In genomic region chr17:44530000-44530399, GRCm38 (mm10) we compare ENCODE assay signal across 10 mouse cellular contexts.
DNase-seq lines count a peak whose midpoint lies in the region; ATAC-seq and TF ChIP-seq lines count a peak whose summit lies in the region.
"Had no signal": no experiment of that assay in that cellular context is flagged by ENCODE, and none has a peak within 500 bp of the region (broad histone marks: within the 10 kb centered on the region; RNA-seq: fewer than 3 reads in every experiment).

No protein-coding gene starts in this region.

- peak; percentile 32; the same call in 1 of the 2 replicates for TF ChIP-seq CTCF in hindbrain, postnatal 0 days (IDR thresholded peaks at IDR 0.05; ENCODE audit: low read depth)

- no peaks in the 10 kb centered on the region for H3K36me3 ChIP-seq in hindbrain, postnatal 0 days (ENCODE audit: insufficient read depth, low read length)
- no peaks in the 10 kb centered on the region for H3K36me3 ChIP-seq in hindbrain, embryonic 11.5 days (ENCODE audit: control insufficient read depth, insufficient read depth, low read length)
- no peaks in the 10 kb centered on the region for H3K36me3 ChIP-seq in forebrain, embryonic 12.5 days (replicated peaks)
- H3K36me3 ChIP-seq: heart, embryonic 13.5 days had no signal

- H3K4me2 ChIP-seq in hindbrain, postnatal 0 days (ENCODE audit: low read depth, low read length), result no peak overlapping the region
- H3K4me2 ChIP-seq in hindbrain, embryonic 11.5 days (replicated peaks; ENCODE audit: low read depth, low read length), result no peak overlapping the region
- H3K4me2 ChIP-seq in forebrain, embryonic 12.5 days, result no peak overlapping the region
- H3K4me2 ChIP-seq: heart, embryonic 13.5 days had no signal

- ATAC-seq in hindbrain, postnatal 0 days, result no peak
- ATAC-seq in hindbrain, embryonic 11.5 days (ENCODE audit: low FRiP score), result no peak
- no peak for ATAC-seq in forebrain, embryonic 12.5 days (ENCODE audit: low FRiP score)
- no peak for ATAC-seq in monocyte, adult 5-6 weeks (replicated peaks; ENCODE audit: insufficient number of reproducible peaks, low FRiP score, low TSS enrichment, poor library complexity, severe bottlenecking)

- no peaks in the 10 kb centered on the region for H3K4me1 ChIP-seq in hindbrain, postnatal 0 days (ENCODE audit: insufficient read depth, low read length)
- no peaks in the 10 kb centered on the region for H3K4me1 ChIP-seq in hindbrain, embryonic 11.5 days (replicated peaks; ENCODE audit: control insufficient read depth, insufficient read depth, low read length)
- H3K4me1 ChIP-seq in forebrain, embryonic 12.5 days, result no peaks in the 10 kb centered on the region
- H3K4me1 ChIP-seq: megakaryocyte, embryonic 14.5 days had no signal

- H3K27ac ChIP-seq in hindbrain, postnatal 0 days, result no peak overlapping the region
- H3K27ac ChIP-seq in hindbrain, embryonic 11.5 days (ENCODE audit: low read depth, low read length), result no peak overlapping the region
- H3K27ac ChIP-seq in forebrain, embryonic 12.5 days, result no peak overlapping the region
- H3K27ac ChIP-seq: heart, embryonic 13.5 days had no signal

- no peaks in the 10 kb centered on the region for H3K27me3 ChIP-seq in hindbrain, postnatal 0 days (ENCODE audit: insufficient read depth, low read length)
- no peaks in the 10 kb centered on the region for H3K27me3 ChIP-seq in hindbrain, embryonic 11.5 days (ENCODE audit: control insufficient read depth, insufficient read depth, low read length)
- no peaks in the 10 kb centered on the region for H3K27me3 ChIP-seq in forebrain, embryonic 12.5 days
- H3K27me3 ChIP-seq: heart, embryonic 13.5 days had no signal

- no peaks in the 10 kb centered on the region for H3K9me3 ChIP-seq in hindbrain, postnatal 0 days (ENCODE audit: low read length)
- no peaks in the 10 kb centered on the region for H3K9me3 ChIP-seq in hindbrain, embryonic 11.5 days (ENCODE audit: control insufficient read depth, low read length)
- no peaks in the 10 kb centered on the region for H3K9me3 ChIP-seq in forebrain, embryonic 12.5 days
- H3K9me3 ChIP-seq: heart, embryonic 13.5 days had no signal

- no peak overlapping the region for H3K4me3 ChIP-seq in hindbrain, postnatal 0 days (ENCODE audit: low read length)
- no peak overlapping the region for H3K4me3 ChIP-seq in hindbrain, embryonic 11.5 days (ENCODE audit: low read depth, low read length)
- no peak overlapping the region for H3K4me3 ChIP-seq in forebrain, embryonic 12.5 days (replicated peaks)
- H3K4me3 ChIP-seq: heart, embryonic 13.5 days; megakaryocyte, embryonic 14.5 days had no signal

- H3K9ac ChIP-seq in hindbrain, postnatal 0 days (replicated peaks; ENCODE audit: low read length), result no peak overlapping the region
- H3K9ac ChIP-seq in hindbrain, embryonic 11.5 days (ENCODE audit: low read depth, low read length), result no peak overlapping the region
- no peak overlapping the region for H3K9ac ChIP-seq in forebrain, embryonic 12.5 days
- H3K9ac ChIP-seq: heart, embryonic 13.5 days had no signal

- WGBS in hindbrain, postnatal 0 days, result 82% methylated on average over 6 of the region's 6 CpGs
- WGBS in hindbrain, embryonic 11.5 days, result 81% methylated on average over 6 of the region's 6 CpGs
- 79% methylated on average over 6 of the region's 6 CpGs for WGBS in forebrain, embryonic 12.5 days

- peak; percentile 30 for DNase-seq in hindbrain, postnatal 0 days (ENCODE audit: low spot score)
- no peak for DNase-seq in hindbrain, embryonic 11.5 days (ENCODE audit: low spot score)
- peak; percentile 28 to 43 for DNase-seq in B cell, adult 2 months
- peak; percentile 3 for DNase-seq in adrenal gland, adult 8-10 months
- DNase-seq in lung, postnatal 10 days, result peak; percentile 13
- DNase-seq in ovary, postnatal 10 days (ENCODE audit: low spot score), result no peak

Comparison
In these comparisons a context has a peak if more than half of its experiments do, and no peak if none do; other contexts are left out.
1. DNase-seq: peak in hindbrain, postnatal 0 days (single experiment), B cell, adult 2 months (2 of 2), adrenal gland, adult 8-10 months (single experiment) and lung, postnatal 10 days (single experiment); none in hindbrain, embryonic 11.5 days (single experiment) and ovary, postnatal 10 days (single experiment).